ENCODE assay signal across 9 mouse cellular contexts in the genomic region with DNA sequence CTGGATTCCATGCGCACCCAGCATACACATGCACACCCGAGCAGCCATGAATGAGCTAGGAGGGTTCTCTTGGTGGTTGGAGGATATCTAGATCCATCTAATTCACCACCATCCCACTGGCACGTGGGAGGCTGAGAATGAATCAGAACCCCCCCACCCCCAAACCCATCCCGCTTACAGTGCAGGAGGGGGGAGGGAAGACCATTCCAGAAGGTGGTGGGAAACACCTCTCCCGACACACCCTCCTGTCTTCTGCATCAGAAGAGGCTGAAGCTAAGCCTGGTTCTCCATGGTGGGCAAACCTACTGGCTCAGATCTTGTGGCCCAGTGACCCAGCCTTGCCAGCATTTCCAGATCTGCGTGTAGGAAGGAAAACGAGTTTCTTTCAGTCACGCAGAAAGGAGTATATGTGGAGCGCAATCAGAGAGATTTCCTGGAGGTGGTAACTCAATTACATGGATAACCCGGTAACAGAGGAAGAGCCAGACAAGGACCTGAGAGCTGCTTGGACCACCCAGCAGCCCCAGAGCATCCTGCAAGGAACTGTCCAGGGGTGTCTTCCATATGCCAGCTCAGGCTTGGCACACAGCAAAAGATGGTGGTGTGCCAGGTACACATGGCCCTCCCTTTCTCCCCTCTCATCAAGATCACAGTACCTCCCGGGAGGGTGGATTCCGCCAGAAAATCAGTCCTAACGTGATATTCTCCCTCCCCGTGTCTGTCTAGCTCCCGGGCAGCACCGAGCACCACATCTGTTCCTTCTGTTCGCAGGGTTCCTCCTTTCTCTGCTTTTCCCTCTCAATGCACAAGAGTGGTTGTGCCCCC. TPM values are rescaled to one million over a fixed set of nuclear protein-coding genes. Genes with fewer than 3 reads are reported as not detected.
DNase-seq lines count a peak whose midpoint lies in the region; ATAC-seq and TF ChIP-seq lines count a peak whose summit lies in the region.
"Had no signal": no experiment of that assay in that cellular context is flagged by ENCODE, and none has a peak within 500 bp of the region (broad histone marks: within the 10 kb centered on the region; RNA-seq: fewer than 3 reads in every experiment).

No protein-coding gene starts in this region.

- 0 out of 2 replicates have a peak, but pooled peaks cover 6% of the 10 kb centered on the region for H3K36me3 ChIP-seq in heart, embryonic 13.5 days
- H3K36me3 ChIP-seq in forebrain, embryonic 15.5 days = no peaks in the 10 kb centered on the region
- H3K36me3 ChIP-seq in limb, embryonic 14.5 days (ENCODE audit: control insufficient read depth, insufficient read depth, low read length) = no peaks in the 10 kb centered on the region

- no peak for ATAC-seq in heart, embryonic 13.5 days (ENCODE audit: extremely low read depth, insufficient number of reproducible peaks, low FRiP score, low TSS enrichment)
- no peak for ATAC-seq in forebrain, embryonic 15.5 days (replicated peaks)
- ATAC-seq in limb, embryonic 14.5 days (ENCODE audit: low FRiP score, low read depth) = no peak
- ATAC-seq in monocyte, adult 5-6 weeks (replicated peaks; ENCODE audit: insufficient number of reproducible peaks, low FRiP score, low TSS enrichment, poor library complexity, severe bottlenecking) = no peak

- no peak for DNase-seq in heart, postnatal 4 days
- peak; percentile 68 to 70 for DNase-seq in cerebellum, adult 2 months
- no peak for DNase-seq in limb, embryonic 14.5 days (ENCODE audit: low spot score)
- DNase-seq in spleen, postnatal 14 days (ENCODE audit: low spot score in 2 of 2) = no peak
- DNase-seq in ovary, postnatal 36 days (ENCODE audit: low spot score) = no peak

- H3K9ac ChIP-seq in heart, embryonic 13.5 days = peak overlapping the region; percentile 86
- H3K9ac ChIP-seq in forebrain, embryonic 15.5 days (replicated peaks) = peak overlapping the region; percentile 90
- H3K9ac ChIP-seq in limb, embryonic 14.5 days (ENCODE audit: low read depth, low read length, severe bottlenecking) = no peak overlapping the region

- no peak for TF ChIP-seq POLR2A in cerebellum, adult 2 months (IDR thresholded peaks at IDR 0.05; ENCODE audit: borderline replicate concordance, insufficient read depth, low read length)
- no peak for TF ChIP-seq POLR2A in limb, embryonic 14.5 days (IDR thresholded peaks at IDR 0.05; ENCODE audit: borderline replicate concordance, extremely low read depth, insufficient read depth, insufficient read length)

- WGBS in heart, embryonic 13.5 days = 71% methylated on average over 17 of the region's 17 CpGs
- 15% methylated on average over 17 of the region's 17 CpGs for WGBS in cerebellum, adult 2 months
- WGBS in forebrain, embryonic 15.5 days = 47% methylated on average over 17 of the region's 17 CpGs
- 77% methylated on average over 17 of the region's 17 CpGs for WGBS in limb, embryonic 14.5 days

- H3K9me3 ChIP-seq in heart, embryonic 13.5 days = no peaks in the 10 kb centered on the region
- H3K9me3 ChIP-seq in forebrain, embryonic 15.5 days = no peaks in the 10 kb centered on the region
- H3K9me3 ChIP-seq in limb, embryonic 14.5 days (ENCODE audit: control insufficient read depth, low read length) = no peaks in the 10 kb centered on the region

- TF ChIP-seq CTCF in cerebellum, adult 2 months (IDR thresholded peaks at IDR 0.05; ENCODE audit: borderline replicate concordance, insufficient read depth, low read depth, low read length) = no peak

- H3K27me3 ChIP-seq in heart, embryonic 13.5 days (replicated peaks) = peaks cover 99% of the 10 kb centered on the region
- H3K27me3 ChIP-seq in cerebellum, adult 2 months (ENCODE audit: control insufficient read depth, insufficient read depth, low read length) = no peaks in the 10 kb centered on the region
- peaks cover 5% of the 10 kb centered on the region for H3K27me3 ChIP-seq in forebrain, embryonic 15.5 days
- peaks cover 20% of the 10 kb centered on the region for H3K27me3 ChIP-seq in limb, embryonic 14.5 days (ENCODE audit: control insufficient read depth, insufficient read depth, low read length)

- H3K4me1 ChIP-seq in heart, embryonic 13.5 days = peaks cover 47% of the 10 kb centered on the region
- peaks cover 49% of the 10 kb centered on the region for H3K4me1 ChIP-seq in cerebellum, adult 2 months (ENCODE audit: control insufficient read depth, insufficient read depth, low read length)
- H3K4me1 ChIP-seq in forebrain, embryonic 15.5 days = peaks cover 69% of the 10 kb centered on the region
- H3K4me1 ChIP-seq in limb, embryonic 14.5 days (ENCODE audit: control insufficient read depth, insufficient read depth, low read length) = peaks cover 31% of the 10 kb centered on the region

- H3K4me3 ChIP-seq in heart, embryonic 13.5 days = peak overlapping the region; percentile 77
- peak overlapping the region; percentile 68 for H3K4me3 ChIP-seq in cerebellum, adult 2 months (replicated peaks; ENCODE audit: insufficient read depth, low read depth, low read length)
- peak overlapping the region; percentile 90 for H3K4me3 ChIP-seq in forebrain, embryonic 15.5 days
- peak overlapping the region; percentile 60; the same call in 1 of the 2 replicates for H3K4me3 ChIP-seq in limb, embryonic 14.5 days (replicated peaks; ENCODE audit: low read length)

- H3K27ac ChIP-seq in heart, embryonic 13.5 days (replicated peaks) = 0 out of 2 replicates have a peak overlapping the region, but pooled peaks have one; percentile 13
- H3K27ac ChIP-seq in cerebellum, adult 2 months (ENCODE audit: insufficient read depth, low read length) = peak overlapping the region; percentile 82
- H3K27ac ChIP-seq in forebrain, embryonic 15.5 days (replicated peaks) = peak overlapping the region; percentile 97
- H3K27ac ChIP-seq in limb, embryonic 14.5 days (replicated peaks; ENCODE audit: low read depth, low read length) = no peak overlapping the region

- peak overlapping the region; percentile 99 for H3K4me2 ChIP-seq in heart, embryonic 13.5 days
- peak overlapping the region; percentile 75 for H3K4me2 ChIP-seq in forebrain, embryonic 15.5 days (replicated peaks)
- 0 out of 2 replicates have a peak overlapping the region, but pooled peaks have one; percentile 85 for H3K4me2 ChIP-seq in limb, embryonic 14.5 days (replicated peaks; ENCODE audit: low read depth, low read length, severe bottlenecking)

RNA-seq across cellular contexts. Expression of a gene that starts 23.1 kb away (rescaled TPM):
- 4.2 and 4.8 TPM in 2 replicates for polyA plus RNA-seq in heart, embryonic 13.5 days (2015; fragmentation: Nextera tagmentation; extraction: Ambion mirVana)
- 10 to 100 TPM; 17.3 to 19.3 TPM for total RNA-seq in heart, postnatal 4 days (2021)
- polyA plus RNA-seq in cerebellum, adult 2 months (2012; rRNA removed) = 17.7 and 21.6 TPM in 2 replicates
- 13.2 and 14.0 TPM in 2 replicates for polyA plus RNA-seq in forebrain, embryonic 15.5 days (2015; fragmentation: Nextera tagmentation; extraction: Ambion mirVana)
- polyA plus RNA-seq in limb, embryonic 14.5 days (2012; rRNA removed) = 6.1 and 7.2 TPM in 2 replicates
- polyA plus RNA-seq in limb, embryonic 14.5 days (2014; fragmentation: Nextera tagmentation; extraction: Ambion mirVana) = 6.0 and 6.1 TPM in 2 replicates
- total RNA-seq in monocyte, adult 5-6 weeks (2017) = 21.2 to 48.6 TPM (median 32.6 TPM) in 3 replicates

RNA-seq across cellular contexts. Expression of a gene that starts 53.3 kb away (rescaled TPM):
- polyA plus RNA-seq in heart, embryonic 13.5 days (2015; fragmentation: Nextera tagmentation; extraction: Ambion mirVana) = not detected in 2 replicates
- not detected for total RNA-seq in heart, postnatal 4 days (2021)
- polyA plus RNA-seq in cerebellum, adult 2 months (2012; rRNA removed) = not detected in 2 replicates
- not detected in 2 replicates for polyA plus RNA-seq in forebrain, embryonic 15.5 days (2015; fragmentation: Nextera tagmentation; extraction: Ambion mirVana)
- 0.05 TPM in 1 of 2 replicates, not detected in the other for polyA plus RNA-seq in limb, embryonic 14.5 days (2012; rRNA removed)
- not detected in 2 replicates for polyA plus RNA-seq in limb, embryonic 14.5 days (2014; fragmentation: Nextera tagmentation; extraction: Ambion mirVana)
- total RNA-seq in monocyte, adult 5-6 weeks (2017) = not detected in 3 replicates
- total RNA-seq: left cerebral cortex, postnatal 25 days had no signal

Comparison
In these comparisons a context has a peak if more than half of its experiments do, and no peak if none do; other contexts are left out.
1. DNase-seq: peak in cerebellum, adult 2 months (2 of 2); none in heart, postnatal 4 days (single experiment), limb, embryonic 14.5 days (single experiment), spleen, postnatal 14 days (0 of 2) and ovary, postnatal 36 days (single experiment).
2. Peak in every context shown above with its lines, with median percentiles within 50 percentile points of each other: H3K4me2 ChIP-seq and H3K4me3 ChIP-seq.